In genomic region chr11:29968874-29969273, GRCm38 (mm10) we compare ENCODE assay signal across 25 mouse cellular contexts. TPM values are rescaled to one million over a fixed set of nuclear protein-coding genes. Genes with fewer than 3 reads are reported as not detected.
DNase-seq lines count a peak whose midpoint lies in the region; ATAC-seq and TF ChIP-seq lines count a peak whose summit lies in the region.
"Had no signal": no experiment of that assay in that cellular context is flagged by ENCODE, and none has a peak within 500 bp of the region (broad histone marks: within the 10 kb centered on the region; RNA-seq: fewer than 3 reads in every experiment).

No protein-coding gene starts in this region.

- H3K4me2 ChIP-seq in forebrain, postnatal 0 days (ENCODE audit: low read depth): no peak overlapping the region
- H3K4me2 ChIP-seq in forebrain, embryonic 14.5 days (ENCODE audit: low read length): no peak overlapping the region
- H3K4me2 ChIP-seq: embryonic facial prominence, embryonic 13.5 days; embryonic facial prominence, embryonic 15.5 days; forebrain, embryonic 12.5 days; forebrain, embryonic 15.5 days had no signal

- TF ChIP-seq CTCF in forebrain, postnatal 0 days (IDR thresholded peaks at IDR 0.05; ENCODE audit: low read depth): no peak

- DNase-seq in forebrain, postnatal 0 days: no peak
- no peak for DNase-seq in forebrain, embryonic 14.5 days (ENCODE audit: low spot score)
- peak; percentile 79 for DNase-seq in Muller cell, postnatal 12 days (ENCODE audit: inconsistent ontology term)
- DNase-seq in retina, embryonic 14.5 days (ENCODE audit: low spot score): peak; percentile 63
- DNase-seq in cerebellum, postnatal 25 days: no peak
- DNase-seq in cerebellum, adult 11 months: no peak
- DNase-seq: adrenal gland, adult 8-10 months; adrenal gland, postnatal 14 days; adrenal gland, postnatal 36 days; B cell, adult 2 months; cerebellum, adult 11-12 months; cerebellum, adult 2 months; cerebellum, adult 9-10 months; cerebellum, postnatal 10 days; cerebellum, postnatal 36 days; embryo, embryonic 11 days had no signal

- no peaks in the 10 kb centered on the region for H3K4me1 ChIP-seq in forebrain, postnatal 0 days (ENCODE audit: insufficient read depth)
- H3K4me1 ChIP-seq in forebrain, embryonic 14.5 days (ENCODE audit: control insufficient read depth, insufficient read depth, low read length): no peaks in the 10 kb centered on the region
- H3K4me1 ChIP-seq: embryonic facial prominence, embryonic 13.5 days; embryonic facial prominence, embryonic 15.5 days; forebrain, embryonic 10.5 days; forebrain, embryonic 12.5 days; forebrain, embryonic 15.5 days had no signal

- no peaks in the 10 kb centered on the region for H3K36me3 ChIP-seq in forebrain, postnatal 0 days (ENCODE audit: insufficient read depth)
- no peaks in the 10 kb centered on the region for H3K36me3 ChIP-seq in forebrain, embryonic 14.5 days (ENCODE audit: control insufficient read depth, insufficient read depth, low read length)
- H3K36me3 ChIP-seq: embryonic facial prominence, embryonic 13.5 days; embryonic facial prominence, embryonic 15.5 days; forebrain, embryonic 10.5 days; forebrain, embryonic 12.5 days; forebrain, embryonic 15.5 days; G1E had no signal

- WGBS in forebrain, postnatal 0 days: 34% methylated on average over 1 of the region's 1 CpGs
- 47% methylated on average over 1 of the region's 1 CpGs for WGBS in forebrain, embryonic 14.5 days

- no peaks in the 10 kb centered on the region for H3K27me3 ChIP-seq in forebrain, postnatal 0 days (ENCODE audit: insufficient read depth, low read length)
- H3K27me3 ChIP-seq in forebrain, embryonic 14.5 days (replicated peaks; ENCODE audit: control insufficient read depth, insufficient read depth, low read length): no peaks in the 10 kb centered on the region
- H3K27me3 ChIP-seq: CH12.LX; embryonic facial prominence, embryonic 13.5 days; embryonic facial prominence, embryonic 15.5 days; forebrain, embryonic 12.5 days; forebrain, embryonic 15.5 days had no signal

- H3K27ac ChIP-seq in forebrain, postnatal 0 days (ENCODE audit: low read depth, low read length): no peak overlapping the region
- no peak overlapping the region for H3K27ac ChIP-seq in forebrain, embryonic 14.5 days (ENCODE audit: low read depth, low read length)
- H3K27ac ChIP-seq: embryonic facial prominence, embryonic 13.5 days; embryonic facial prominence, embryonic 15.5 days; forebrain, embryonic 10.5 days; forebrain, embryonic 12.5 days; forebrain, embryonic 15.5 days had no signal

- H3K4me3 ChIP-seq in forebrain, postnatal 0 days (ENCODE audit: low read depth, low read length): no peak overlapping the region
- no peak overlapping the region for H3K4me3 ChIP-seq in forebrain, embryonic 14.5 days (ENCODE audit: low read depth, low read length)
- H3K4me3 ChIP-seq: embryonic facial prominence, embryonic 13.5 days; embryonic facial prominence, embryonic 15.5 days; erythroblast, embryonic 14.5 days; forebrain, embryonic 10.5 days; forebrain, embryonic 12.5 days; forebrain, embryonic 15.5 days had no signal

- peak; percentile 66; the same call in 1 of the 2 replicates for ATAC-seq in forebrain, postnatal 0 days
- ATAC-seq in forebrain, embryonic 14.5 days: no peak
- ATAC-seq: CD4-positive, CD25-positive, alpha-beta regulatory T cell, adult 4 months; forebrain, embryonic 15.5 days had no signal

- no peaks in the 10 kb centered on the region for H3K9me3 ChIP-seq in forebrain, postnatal 0 days (ENCODE audit: low read length)
- no peaks in the 10 kb centered on the region for H3K9me3 ChIP-seq in forebrain, embryonic 14.5 days (replicated peaks; ENCODE audit: control insufficient read depth, low read length)
- H3K9me3 ChIP-seq: embryonic facial prominence, embryonic 13.5 days; embryonic facial prominence, embryonic 15.5 days; forebrain, embryonic 10.5 days; forebrain, embryonic 12.5 days; forebrain, embryonic 15.5 days; G1E had no signal

- H3K9ac ChIP-seq in forebrain, postnatal 0 days: no peak overlapping the region
- no peak overlapping the region for H3K9ac ChIP-seq in forebrain, embryonic 14.5 days (ENCODE audit: low read length)
- H3K9ac ChIP-seq: embryonic facial prominence, embryonic 13.5 days; embryonic facial prominence, embryonic 15.5 days; forebrain, embryonic 12.5 days; forebrain, embryonic 15.5 days had no signal

RNA-seq across cellular contexts. Expression of gene Eml6, which starts 57.0 kb away (rescaled TPM):
- 11.0 and 24.2 TPM in 2 replicates for total RNA-seq in forebrain, postnatal 0 days (2014; rRNA removed)
- polyA plus RNA-seq in forebrain, postnatal 0 days (2015; fragmentation: Nextera tagmentation; extraction: Ambion mirVana): 1.1 and 2.7 TPM in 2 replicates
- 2.0 and 3.3 TPM in 2 replicates for polyA plus RNA-seq in forebrain, embryonic 14.5 days (2014; fragmentation: Nextera tagmentation; extraction: Ambion mirVana)
- polyA plus RNA-seq: erythroblast, embryonic 14.5 days had no signal

Comparison
In these comparisons a context has a peak if more than half of its experiments do, and no peak if none do; other contexts are left out.
1. DNase-seq: peak in Muller cell, postnatal 12 days (single experiment) and retina, embryonic 14.5 days (single experiment); none in forebrain, postnatal 0 days (single experiment), forebrain, embryonic 14.5 days (single experiment), cerebellum, postnatal 25 days (0 of 2) and cerebellum, adult 11 months (single experiment).